Mouse (Mus musculus) limb, embryonic 14.5 days (tissue): Measurements from ENCODE around the gene Arhgef25. TPM values are rescaled to one million over a fixed set of nuclear protein-coding genes. Genes with fewer than 3 reads are reported as not detected.
"Not testable (repeated sequence)": the region's sequence is repeated elsewhere in the genome, so short reads cannot be mapped to it uniquely, and the experiment has no call there.

Source experiments
- ATAC-seq: fragments of 200-750 bp; cut with Nextera tagmentation; 2 replicates; pipeline ENCODE4 v1.8.0; 2017; ENCODE audit warnings: low read depth, moderate number of reproducible peaks, moderate TSS enrichment; ENCODE audit not compliant: low FRiP score
- DNase-seq: peaks from one replicate; pipeline ENCODE4 v3.0.0-alpha.2; 2015; ENCODE audit warnings: low spot score
- H3K27ac ChIP-seq: fragments of 300-500 bp; sonication (generic); replicated peaks from 2 replicates; pipeline ENCODE4 v1.5.1; 2014; ENCODE audit warnings: low read depth, mild to moderate bottlenecking, low read length, moderate library complexity, mixed read lengths
- H3K27me3 ChIP-seq: fragments of 300-500 bp; sonication (generic); 2 replicates; pipeline ENCODE4 v1.6.1; 2014; ENCODE audit warnings: low read length, mixed read lengths; ENCODE audit not compliant: control insufficient read depth, insufficient read depth
- H3K36me3 ChIP-seq: fragments of 300-500 bp; sonication (generic); 2 replicates; pipeline ENCODE4 v1.6.1; 2014; ENCODE audit warnings: mild to moderate bottlenecking, low read length, moderate library complexity, mixed read lengths; ENCODE audit not compliant: control insufficient read depth, insufficient read depth
- H3K4me1 ChIP-seq: fragments of 300-500 bp; sonication (generic); 2 replicates; pipeline ENCODE4 v1.6.1; 2014; ENCODE audit warnings: antibody characterized with exemption, low read length, mixed read lengths; ENCODE audit not compliant: control insufficient read depth, insufficient read depth
- H3K4me2 ChIP-seq: fragments of 300-500 bp; sonication (generic); replicated peaks from 2 replicates; pipeline ENCODE4 v1.6.1; 2014; ENCODE audit warnings: low read depth, mild to moderate bottlenecking, low read length, moderate library complexity; ENCODE audit not compliant: severe bottlenecking
- H3K4me3 ChIP-seq: fragments of 300-500 bp; sonication (generic); replicated peaks from 2 replicates; pipeline ENCODE4 v1.5.1; 2014; ENCODE audit warnings: low read length
- H3K9ac ChIP-seq: fragments of 300-500 bp; sonication (generic); 2 replicates; pipeline ENCODE4 v1.6.1; 2014; ENCODE audit warnings: mild to moderate bottlenecking, low read depth, low read length, moderate library complexity; ENCODE audit not compliant: severe bottlenecking
- H3K9me3 ChIP-seq: fragments of 300-500 bp; sonication (generic); 2 replicates; pipeline ENCODE4 v1.6.1; 2016; ENCODE audit warnings: low read length; ENCODE audit not compliant: control insufficient read depth
- POLR2A ChIP-seq: fragments of 200-500 bp; IDR thresholded peaks from 2 replicates; pipeline ENCODE4 v1.8.0; 2012; ENCODE audit warnings: inconsistent platforms, mild to moderate bottlenecking, moderate library complexity, borderline replicate concordance; ENCODE audit not compliant: insufficient read depth, insufficient read length; ENCODE audit errors: extremely low read depth
- WGBS: fragments of 180-500 bp; shearing (Covaris S2); extraction: QIAGEN DNeasy Blood & Tissue Kit; methylation state at CpG from one replicate; pipeline ENCODE4 v1.1.7; 2014; 5-methylcytosine and 5-hydroxymethylcytosine counted together
- polyA plus RNA-seq, 2 experiments: library from polyadenylated mRNA; depleted of rRNA in 1 of 2; stranded (reverse) in 1 of 2; unstranded in 1 of 2; fragments of >200 nt; fragmentation: Nextera tagmentation in 1 of 2; extraction: Ambion mirVana in 1 of 2; gene quantifications; 2 replicates each; pipeline versions ENCODE4 v1.2.1 to v1.2.3; 2012 to 2014

The Arhgef25 gene
- polyA plus RNA-seq, 2 experiments, result 86.8 to 228 TPM

DNA sequence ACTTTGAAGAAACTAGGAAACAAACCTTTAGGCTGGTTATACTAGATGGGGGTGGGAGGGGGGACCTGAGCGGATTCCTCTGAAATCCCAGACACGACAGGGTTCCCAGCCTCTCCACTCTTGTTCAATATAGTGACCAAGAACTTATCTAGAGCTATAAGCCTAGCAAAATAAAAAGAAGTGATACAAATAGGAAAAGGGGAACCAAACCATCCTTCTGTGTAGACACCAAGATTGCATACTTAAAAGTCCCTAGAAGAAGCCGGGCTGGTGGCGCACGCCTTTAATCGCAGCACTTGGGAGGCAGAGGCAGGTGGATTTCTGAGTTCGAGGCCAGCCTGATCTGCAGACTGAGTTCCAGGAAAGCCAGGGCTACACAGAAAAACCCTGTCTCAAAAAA is 36.6 kb downstream of the Arhgef25 start:
- DNase-seq, result no peak

DNA sequence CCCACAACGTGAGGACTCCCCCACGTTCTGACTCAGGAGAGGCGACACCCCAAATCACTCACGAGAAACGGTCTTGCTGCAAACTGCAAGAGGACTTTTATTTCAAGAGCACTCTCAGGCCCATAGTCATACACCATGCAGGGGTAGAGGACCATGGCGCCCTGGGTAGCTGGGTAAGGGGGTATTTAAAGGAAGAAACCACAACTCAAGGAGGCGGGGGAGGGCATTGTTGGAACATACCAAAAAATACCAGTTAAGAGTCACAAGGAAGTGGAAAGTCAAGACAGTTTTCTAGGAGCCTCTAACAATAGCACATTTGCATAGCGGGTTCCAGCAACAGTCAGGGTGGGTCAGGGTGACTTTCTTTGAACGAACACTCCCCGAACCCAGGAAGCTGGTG is 37.3 kb downstream of the Arhgef25 start:
- H3K4me2 ChIP-seq, H3K36me3 ChIP-seq, H3K4me1 ChIP-seq, ATAC-seq, H3K4me3 ChIP-seq, H3K27me3 ChIP-seq, H3K9ac ChIP-seq, H3K9me3 ChIP-seq, DNase-seq, H3K27ac ChIP-seq: not testable (repeated sequence)
- 86% methylated on average over 10 of the region's 10 CpGs for WGBS

More for the DNA sequence above, 36.6 kb downstream of the Arhgef25 start:
- H3K4me1 ChIP-seq, result no peaks in the 10 kb centered on the region
- 88% methylated on average over 7 of the region's 7 CpGs for WGBS
- no peaks in the 10 kb centered on the region for H3K27me3 ChIP-seq
- no peak overlapping the region for H3K4me2 ChIP-seq
- no peaks in the 10 kb centered on the region for H3K36me3 ChIP-seq
- TF ChIP-seq POLR2A, result no peak
- H3K27ac ChIP-seq, result no peak overlapping the region
- no peak overlapping the region for H3K4me3 ChIP-seq
- no peak overlapping the region for H3K9ac ChIP-seq
- no peak for ATAC-seq
- H3K9me3 ChIP-seq, result no peaks in the 10 kb centered on the region

DNA sequence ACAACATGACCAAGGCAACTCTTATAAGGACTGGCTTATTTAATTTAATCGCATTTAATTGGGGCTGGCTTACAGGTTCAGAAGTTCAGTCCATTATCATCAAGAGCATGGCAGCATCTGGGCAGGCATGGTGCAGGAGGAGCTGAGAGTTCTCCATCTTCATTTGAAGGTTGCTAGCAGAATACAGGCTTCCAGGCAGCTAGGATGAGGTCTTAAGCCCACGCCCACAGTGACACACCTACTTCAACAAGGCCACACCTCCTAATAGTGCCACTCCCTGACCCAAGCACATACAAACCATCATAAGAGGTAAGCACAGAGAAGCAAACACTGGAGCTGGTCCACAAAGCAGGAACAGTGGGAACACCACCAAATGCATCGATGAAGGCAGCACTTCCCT is 38.6 kb downstream of the Arhgef25 start:
- ATAC-seq, DNase-seq, H3K36me3 ChIP-seq, H3K4me2 ChIP-seq, H3K27ac ChIP-seq, H3K9ac ChIP-seq, H3K4me3 ChIP-seq, H3K9me3 ChIP-seq, H3K4me1 ChIP-seq, H3K27me3 ChIP-seq: not testable (repeated sequence)
- WGBS, result 89% methylated on average over 3 of the region's 3 CpGs

DNA sequence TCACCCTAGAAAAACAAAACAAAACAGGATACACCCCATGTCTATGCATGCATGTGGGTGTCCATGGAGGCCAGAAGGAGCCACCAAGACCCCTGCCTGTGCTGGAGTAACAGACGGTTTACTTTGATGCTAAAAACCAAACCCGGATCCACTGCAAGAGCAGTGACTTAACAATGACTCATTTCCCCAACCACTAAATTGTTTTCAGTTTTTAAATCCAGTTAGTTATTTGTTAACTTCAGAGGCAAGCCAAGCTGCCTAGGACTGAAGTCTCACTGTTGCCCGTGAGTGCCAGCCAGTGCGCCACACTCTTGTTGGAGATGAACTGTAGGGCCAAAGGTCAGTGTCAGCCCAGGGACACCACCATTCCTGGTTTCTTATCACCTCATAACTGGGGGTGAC is 39.4 kb downstream of the Arhgef25 start:
- H3K4me3 ChIP-seq, result no peak overlapping the region
- no peak overlapping the region for H3K9ac ChIP-seq
- H3K27me3 ChIP-seq, result no peaks in the 10 kb centered on the region
- no peaks in the 10 kb centered on the region for H3K4me1 ChIP-seq
- H3K4me2 ChIP-seq, result no peak overlapping the region
- H3K36me3 ChIP-seq, result no peaks in the 10 kb centered on the region
- no peak overlapping the region for H3K27ac ChIP-seq
- DNase-seq (no peak), ATAC-seq (no peak)
- TF ChIP-seq POLR2A, result no peak
- H3K9me3 ChIP-seq, result no peaks in the 10 kb centered on the region
- 75% methylated on average over 4 of the region's 4 CpGs for WGBS

DNA sequence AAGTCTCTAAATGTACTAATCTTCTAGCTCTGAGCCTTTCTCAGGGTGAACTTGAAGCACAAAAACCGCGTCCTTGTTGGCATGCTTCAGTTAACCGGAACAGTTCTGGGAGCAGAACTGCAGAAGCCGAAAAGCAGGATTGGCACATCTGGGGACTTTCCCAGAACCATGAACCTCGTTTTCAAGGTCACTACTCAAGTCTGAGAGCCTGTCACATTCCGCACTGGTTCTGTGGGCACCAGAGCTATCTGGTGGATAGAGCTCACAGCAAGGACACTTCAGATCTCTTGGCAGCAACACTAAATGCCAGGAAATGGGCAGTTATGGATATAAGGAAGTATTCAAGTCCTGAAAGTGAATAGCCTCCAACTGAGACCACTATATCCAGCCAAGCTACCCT is 42.7 kb downstream of the Arhgef25 start:
- Histone ChIP-seq H3K36me3 (no peaks in the 10 kb centered on the region), H3K9me3 (no peaks in the 10 kb centered on the region), H3K4me1 (no peaks in the 10 kb centered on the region), H3K27ac (no peak overlapping the region), H3K27me3 (no peaks in the 10 kb centered on the region), H3K4me2 (no peak overlapping the region), H3K9ac (no peak overlapping the region), H3K4me3 (no peak overlapping the region)
- DNase-seq, result no peak
- no peak for ATAC-seq
- no peak for TF ChIP-seq POLR2A
- 70% methylated on average over 6 of the region's 6 CpGs for WGBS

DNA sequence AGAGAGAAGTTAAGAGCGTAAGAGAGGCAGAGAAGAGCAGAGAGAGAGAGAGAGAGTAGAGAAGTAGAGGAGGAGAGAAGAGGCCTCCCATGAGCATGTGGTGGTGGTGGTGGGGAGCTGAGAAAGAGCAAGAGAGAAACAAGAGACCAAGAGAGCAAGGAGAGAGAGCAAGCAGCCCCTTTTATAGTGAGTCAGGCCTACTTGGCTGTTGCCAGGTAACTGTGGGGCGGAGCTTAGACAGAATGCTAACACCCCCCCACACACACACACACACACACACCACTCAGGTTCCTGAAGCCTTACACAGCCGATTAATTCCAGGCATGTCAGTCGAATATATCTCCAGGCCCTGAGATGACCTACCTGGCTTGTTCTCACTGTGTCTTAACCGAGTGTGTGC is 44.6 kb downstream of the Arhgef25 start:
- 80% methylated on average over 5 of the region's 5 CpGs for WGBS
- Histone ChIP-seq H3K9me3 (no peaks in the 10 kb centered on the region), H3K27ac (no peak overlapping the region), H3K4me1 (no peaks in the 10 kb centered on the region), H3K36me3 (no peaks in the 10 kb centered on the region), H3K4me2 (no peak overlapping the region), H3K27me3 (no peaks in the 10 kb centered on the region), H3K9ac (no peak overlapping the region), H3K4me3 (no peak overlapping the region)
- no peak for TF ChIP-seq POLR2A
- DNase-seq (no peak), ATAC-seq (no peak)
